Mouse (Mus musculus) lung, embryonic 16.5 days (tissue): ENCODE results near the gene Dll4. TPM values are rescaled to one million over a fixed set of nuclear protein-coding genes. Genes with fewer than 3 reads are reported as not detected.

Experiments used
- polyA plus RNA-seq: library from polyadenylated mRNA; unstranded; fragments of >200 nt; fragmentation: Nextera tagmentation; extraction: Ambion mirVana; gene quantifications from 2 replicates; pipeline ENCODE4 v1.2.1, GENCODE M21; 2015

The Dll4 gene
- polyA plus RNA-seq, 1 experiment from 2014 or later: 14.6 TPM

Other genes starting within 250 kb of the Dll4 start
- 52.6 and 53.0 TPM in 2 replicates for gene Rad51, start 213.0 kb upstream of the Dll4 start, polyA plus RNA-seq
- 39.9 and 41.1 TPM in 2 replicates for gene Rmdn3, start 168.8 kb upstream of the Dll4 start, polyA plus RNA-seq
- 24.3 and 26.1 TPM in 2 replicates for gene Gchfr, start 158.0 kb upstream of the Dll4 start, polyA plus RNA-seq
- 0.40 and 0.41 TPM in 2 replicates for gene Gm14137, start 151.3 kb upstream of the Dll4 start, polyA plus RNA-seq
- 48.7 and 50.8 TPM in 2 replicates for gene Zfyve19, start 117.2 kb upstream of the Dll4 start, polyA plus RNA-seq
- 17.0 and 22.3 TPM in 2 replicates for gene Dnajc17, start 117.0 kb upstream of the Dll4 start, polyA plus RNA-seq
- gene Ppp1r14d, start 95.9 kb upstream of the Dll4 start, polyA plus RNA-seq: 0.47 and 0.73 TPM in 2 replicates
- gene Spint1, start 88.4 kb upstream of the Dll4 start, polyA plus RNA-seq: 34.2 and 36.2 TPM in 2 replicates
- 1.3 and 2.2 TPM in 2 replicates for gene Rhov, start 54.5 kb upstream of the Dll4 start, polyA plus RNA-seq
- 18.8 and 19.5 TPM in 2 replicates for gene Vps18, start 37.0 kb upstream of the Dll4 start, polyA plus RNA-seq
- 1.1 and 1.7 TPM in 2 replicates for gene Chac1, start 25.4 kb downstream of the Dll4 start, polyA plus RNA-seq
- gene Ino80, start 151.9 kb downstream of the Dll4 start, polyA plus RNA-seq: 4.2 TPM in 2 replicates
- gene Exd1, start 221.8 kb downstream of the Dll4 start, polyA plus RNA-seq: 0.20 and 0.64 TPM in 2 replicates
- 61.0 and 66.9 TPM in 2 replicates for gene Chp1, start 221.9 kb downstream of the Dll4 start, polyA plus RNA-seq